Mouse (Mus musculus): ENCODE data around the gene Cpvl. TPM values are rescaled to one million over a fixed set of nuclear protein-coding genes. Genes with fewer than 3 reads are reported as not detected.

The Cpvl gene
- polyA plus RNA-seq, 1 experiment from 2014 or later: 0.18 TPM

DNA sequence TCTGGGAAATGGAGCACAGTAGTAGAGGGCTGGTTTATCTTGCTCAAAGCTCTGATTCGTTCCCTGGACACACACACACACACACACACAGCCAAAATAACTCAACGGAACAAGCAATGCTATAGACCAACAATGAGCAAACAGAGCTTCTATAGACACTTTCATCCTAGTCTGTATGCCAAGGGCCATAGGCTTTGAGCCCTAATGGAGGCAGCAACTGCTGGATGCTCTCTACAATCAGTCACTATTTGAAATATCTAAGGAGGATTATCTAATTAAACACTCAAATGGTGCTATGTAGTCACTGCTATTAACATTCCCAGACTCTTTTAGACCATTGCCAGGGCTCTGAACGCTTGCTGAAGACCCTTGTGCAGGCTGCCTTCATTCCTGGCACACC is 34.1 kb downstream of the Cpvl start:
- H3K27me3 ChIP-seq (ENCODE audit: control insufficient read depth, insufficient read depth, low read length): no peaks in the 10 kb centered on the region; the same call in 1 of the 2 replicates
- no peak overlapping the region for H3K4me3 ChIP-seq (ENCODE audit: low read depth, low read length)
- ATAC-seq (replicated peaks; ENCODE audit: insufficient number of reproducible peaks, low FRiP score, low TSS enrichment, low read depth): no peak
- H3K9me3 ChIP-seq (replicated peaks; ENCODE audit: control insufficient read depth, low read length): no peaks in the 10 kb centered on the region
- H3K9ac ChIP-seq (replicated peaks; ENCODE audit: low read length): no peak overlapping the region
- whole genome bisulfite sequencing: 51% methylated on average over 3 of the region's 3 CpGs
- H3K36me3 ChIP-seq (replicated peaks; ENCODE audit: control insufficient read depth, insufficient read depth, low read depth, low read length): no peaks in the 10 kb centered on the region
- no peaks in the 10 kb centered on the region for H3K4me1 ChIP-seq (ENCODE audit: control insufficient read depth, insufficient read depth, low read length)
- no peak for DNase-seq (ENCODE audit: low spot score)
- no peak overlapping the region for H3K4me2 ChIP-seq (ENCODE audit: low read depth, low read length)
- H3K27ac ChIP-seq (replicated peaks; ENCODE audit: low read depth, low read length): no peak overlapping the region

- Histone ChIP-seq H3K9ac (replicated peaks; ENCODE audit: low read length) (no peak overlapping the region), H3K4me2 (ENCODE audit: low read depth, low read length) (no peak overlapping the region), H3K27ac (replicated peaks; ENCODE audit: low read depth, low read length) (no peak overlapping the region; the same call in 1 of the 2 replicates), H3K4me3 (ENCODE audit: low read depth, low read length) (no peak overlapping the region), H3K27me3 (ENCODE audit: control insufficient read depth, insufficient read depth, low read length) (no peaks in the 10 kb centered on the region; the same call in 1 of the 2 replicates), H3K9me3 (replicated peaks; ENCODE audit: control insufficient read depth, low read length) (no peaks in the 10 kb centered on the region), H3K36me3 (replicated peaks; ENCODE audit: control insufficient read depth, insufficient read depth, low read depth, low read length) (no peaks in the 10 kb centered on the region), H3K4me1 (ENCODE audit: control insufficient read depth, insufficient read depth, low read length) (no peaks in the 10 kb centered on the region)
- WGBS: 61% methylated on average over 7 of the region's 7 CpGs
- DNase-seq (ENCODE audit: low spot score): no peak
- ATAC-seq (replicated peaks; ENCODE audit: insufficient number of reproducible peaks, low FRiP score, low TSS enrichment, low read depth): no peak
Observed at GRCm38 (mm10) chr6:53942190-53942831, 36.2 kb downstream of the Cpvl start.

GRCm38 (mm10) chr6:53939752-53940151 is 38.7 kb downstream of the Cpvl start:
- H3K9ac ChIP-seq (replicated peaks; ENCODE audit: low read length): no peak overlapping the region
- 0 out of 2 replicates have a peak overlapping the region, but pooled peaks have one; percentile 28 for H3K27ac ChIP-seq (replicated peaks; ENCODE audit: low read depth, low read length)
- no peaks in the 10 kb centered on the region for H3K4me1 ChIP-seq (ENCODE audit: control insufficient read depth, insufficient read depth, low read length)
- ATAC-seq (replicated peaks; ENCODE audit: insufficient number of reproducible peaks, low FRiP score, low TSS enrichment, low read depth) (no peak), DNase-seq (ENCODE audit: low spot score) (no peak)
- no peak overlapping the region for H3K4me3 ChIP-seq (ENCODE audit: low read depth, low read length)
- H3K9me3 ChIP-seq (replicated peaks; ENCODE audit: control insufficient read depth, low read length): no peaks in the 10 kb centered on the region
- no peaks in the 10 kb centered on the region for H3K36me3 ChIP-seq (replicated peaks; ENCODE audit: control insufficient read depth, insufficient read depth, low read depth, low read length)
- no peak overlapping the region for H3K4me2 ChIP-seq (ENCODE audit: low read depth, low read length)
- no peaks in the 10 kb centered on the region for H3K27me3 ChIP-seq (ENCODE audit: control insufficient read depth, insufficient read depth, low read length)
- WGBS: 46% methylated on average over 8 of the region's 8 CpGs

GRCm38 (mm10) chr6:53938942-53939341 is 39.5 kb downstream of the Cpvl start:
- Histone ChIP-seq H3K27me3 (ENCODE audit: control insufficient read depth, insufficient read depth, low read length) (no peaks in the 10 kb centered on the region), H3K4me1 (ENCODE audit: control insufficient read depth, insufficient read depth, low read length) (no peaks in the 10 kb centered on the region), H3K36me3 (replicated peaks; ENCODE audit: control insufficient read depth, insufficient read depth, low read depth, low read length) (no peaks in the 10 kb centered on the region), H3K4me3 (ENCODE audit: low read depth, low read length) (no peak overlapping the region), H3K9ac (replicated peaks; ENCODE audit: low read length) (no peak overlapping the region), H3K9me3 (replicated peaks; ENCODE audit: control insufficient read depth, low read length) (no peaks in the 10 kb centered on the region), H3K27ac (replicated peaks; ENCODE audit: low read depth, low read length) (no peak overlapping the region), H3K4me2 (ENCODE audit: low read depth, low read length) (no peak overlapping the region)
- no peak for DNase-seq (ENCODE audit: low spot score)
- no peak for ATAC-seq (replicated peaks; ENCODE audit: insufficient number of reproducible peaks, low FRiP score, low TSS enrichment, low read depth)
- WGBS: 33% methylated on average over 3 of the region's 3 CpGs

DNA sequence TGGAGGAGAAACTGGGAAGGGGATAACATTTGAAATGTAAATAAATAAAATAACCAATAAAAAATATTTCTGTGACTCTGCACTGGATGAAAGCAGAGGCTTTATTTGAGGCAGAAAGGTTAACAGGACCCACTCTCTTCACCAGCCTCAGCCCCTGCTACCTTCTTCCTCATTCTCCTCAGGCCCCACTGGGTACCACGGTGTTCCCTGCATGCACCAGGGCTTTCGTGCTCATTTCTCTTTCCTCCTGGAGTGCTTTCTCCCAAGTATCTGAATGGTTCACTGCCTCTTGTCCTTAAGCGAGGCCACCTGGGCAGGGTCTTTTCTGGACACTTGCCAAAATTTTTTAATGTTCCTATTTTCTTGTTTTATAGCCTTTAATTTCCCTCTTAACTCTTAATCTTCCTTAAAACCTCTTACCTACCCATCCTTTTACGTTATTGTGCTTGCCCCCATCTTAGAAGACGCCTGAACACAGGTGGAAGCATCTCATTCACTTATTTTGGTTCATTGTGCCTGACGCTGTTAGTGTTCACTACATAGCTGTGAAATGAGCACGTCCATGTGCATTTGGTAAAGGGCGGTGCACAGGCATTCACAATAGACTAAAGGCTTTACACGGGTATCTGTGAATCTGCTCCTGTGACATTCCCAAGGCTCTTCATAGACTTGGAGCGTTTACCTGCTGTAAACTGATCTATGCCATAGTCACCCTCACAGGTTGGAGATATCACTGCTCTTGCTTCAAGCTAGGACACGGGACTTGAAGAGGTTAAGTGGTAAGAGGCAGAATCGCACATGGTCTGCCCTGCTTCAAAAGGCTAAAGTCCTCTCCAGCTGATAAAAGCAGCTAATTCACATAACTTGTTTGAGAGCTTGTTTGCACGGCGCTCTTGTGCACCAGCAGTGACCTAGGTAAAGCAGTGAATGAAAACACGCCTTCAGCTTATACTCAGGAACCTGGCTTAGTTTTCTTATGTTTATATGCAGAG is 41.0 kb downstream of the Cpvl start:
- Histone ChIP-seq H3K36me3 (replicated peaks; ENCODE audit: control insufficient read depth, insufficient read depth, low read depth, low read length) (no peaks in the 10 kb centered on the region), H3K4me1 (ENCODE audit: control insufficient read depth, insufficient read depth, low read length) (no peaks in the 10 kb centered on the region), H3K9me3 (replicated peaks; ENCODE audit: control insufficient read depth, low read length) (no peaks in the 10 kb centered on the region), H3K4me3 (ENCODE audit: low read depth, low read length) (no peak overlapping the region), H3K9ac (replicated peaks; ENCODE audit: low read length) (no peak overlapping the region), H3K27me3 (ENCODE audit: control insufficient read depth, insufficient read depth, low read length) (no peaks in the 10 kb centered on the region), H3K27ac (replicated peaks; ENCODE audit: low read depth, low read length) (no peak overlapping the region), H3K4me2 (ENCODE audit: low read depth, low read length) (no peak overlapping the region)
- ATAC-seq (replicated peaks; ENCODE audit: insufficient number of reproducible peaks, low FRiP score, low TSS enrichment, low read depth): no peak
- no peak for DNase-seq (ENCODE audit: low spot score)
- WGBS: 76% methylated on average over 15 of the region's 15 CpGs

GRCm38 (mm10) chr6:53931605-53932004 is 46.9 kb downstream of the Cpvl start:
- Histone ChIP-seq H3K9me3 (replicated peaks; ENCODE audit: control insufficient read depth, low read length) (no peaks in the 10 kb centered on the region), H3K4me2 (ENCODE audit: low read depth, low read length) (no peak overlapping the region), H3K9ac (replicated peaks; ENCODE audit: low read length) (no peak overlapping the region), H3K27ac (replicated peaks; ENCODE audit: low read depth, low read length) (no peak overlapping the region), H3K4me3 (ENCODE audit: low read depth, low read length) (no peak overlapping the region), H3K4me1 (ENCODE audit: control insufficient read depth, insufficient read depth, low read length) (no peaks in the 10 kb centered on the region), H3K27me3 (ENCODE audit: control insufficient read depth, insufficient read depth, low read length) (no peaks in the 10 kb centered on the region), H3K36me3 (replicated peaks; ENCODE audit: control insufficient read depth, insufficient read depth, low read depth, low read length) (no peaks in the 10 kb centered on the region)
- DNase-seq (ENCODE audit: low spot score) (peak; percentile 58), ATAC-seq (replicated peaks; ENCODE audit: insufficient number of reproducible peaks, low FRiP score, low TSS enrichment, low read depth) (no peak)
- WGBS: 35% methylated on average over 8 of the region's 8 CpGs

DNA sequence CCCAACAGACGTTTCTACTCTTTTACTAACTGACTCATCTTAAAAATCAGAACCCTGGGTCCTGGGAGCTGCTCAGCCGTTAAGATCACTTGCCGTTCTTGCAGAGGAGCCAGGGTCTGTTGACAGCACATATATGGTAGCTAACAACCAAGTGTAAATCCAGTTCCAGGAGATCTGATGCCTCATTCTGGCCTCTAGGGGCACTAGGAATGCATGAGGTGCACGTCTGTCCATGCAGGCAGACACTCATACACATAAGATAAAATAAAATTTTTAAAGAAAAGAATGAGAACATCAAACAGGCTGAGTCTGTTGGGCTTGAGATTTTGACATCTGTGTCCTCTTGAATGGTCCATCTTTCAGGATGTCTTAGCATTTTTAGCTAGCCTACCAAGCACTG is 48.6 kb downstream of the Cpvl start:
- Histone ChIP-seq H3K9me3 (replicated peaks; ENCODE audit: control insufficient read depth, low read length) (no peaks in the 10 kb centered on the region), H3K36me3 (replicated peaks; ENCODE audit: control insufficient read depth, insufficient read depth, low read depth, low read length) (no peaks in the 10 kb centered on the region), H3K4me2 (ENCODE audit: low read depth, low read length) (no peak overlapping the region), H3K27me3 (ENCODE audit: control insufficient read depth, insufficient read depth, low read length) (no peaks in the 10 kb centered on the region), H3K4me1 (ENCODE audit: control insufficient read depth, insufficient read depth, low read length) (no peaks in the 10 kb centered on the region), H3K9ac (replicated peaks; ENCODE audit: low read length) (no peak overlapping the region), H3K4me3 (ENCODE audit: low read depth, low read length) (no peak overlapping the region), H3K27ac (replicated peaks; ENCODE audit: low read depth, low read length) (no peak overlapping the region)
- DNase-seq (ENCODE audit: low spot score): no peak
- WGBS: 75% methylated on average over 4 of the region's 4 CpGs
- ATAC-seq (replicated peaks; ENCODE audit: insufficient number of reproducible peaks, low FRiP score, low TSS enrichment, low read depth): no peak

GRCm38 (mm10) chr6:53926197-53926596 is 52.3 kb downstream of the Cpvl start:
- Histone ChIP-seq H3K27me3 (ENCODE audit: control insufficient read depth, insufficient read depth, low read length) (no peaks in the 10 kb centered on the region), H3K36me3 (replicated peaks; ENCODE audit: control insufficient read depth, insufficient read depth, low read depth, low read length) (no peaks in the 10 kb centered on the region), H3K4me2 (ENCODE audit: low read depth, low read length) (no peak overlapping the region), H3K4me3 (ENCODE audit: low read depth, low read length) (no peak overlapping the region), H3K9me3 (replicated peaks; ENCODE audit: control insufficient read depth, low read length) (no peaks in the 10 kb centered on the region), H3K9ac (replicated peaks; ENCODE audit: low read length) (no peak overlapping the region), H3K4me1 (ENCODE audit: control insufficient read depth, insufficient read depth, low read length) (no peaks in the 10 kb centered on the region), H3K27ac (replicated peaks; ENCODE audit: low read depth, low read length) (no peak overlapping the region)
- DNase-seq (ENCODE audit: low spot score) (no peak), ATAC-seq (replicated peaks; ENCODE audit: insufficient number of reproducible peaks, low FRiP score, low TSS enrichment, low read depth) (no peak)
- 86% methylated on average over 2 of the region's 2 CpGs for WGBS
